Mouse (Mus musculus) olfactory bulb, adult 2 months (tissue): Measurements from ENCODE around the gene Cidec.

Source experiments
- CTCF ChIP-seq: fragments of 200-500 bp; IDR thresholded peaks from 2 replicates; pipeline ENCODE4 v1.5.1; 2012; ENCODE audit warnings: low read depth, mild to moderate bottlenecking, low read length, moderate library complexity; ENCODE audit not compliant: insufficient read depth
- POLR2A ChIP-seq: fragments of 200-500 bp; IDR thresholded peaks from 2 replicates; pipeline ENCODE4 v1.6.1; 2012; ENCODE audit warnings: mild to moderate bottlenecking, low read depth, low read length, moderate library complexity; ENCODE audit not compliant: insufficient read depth

- peak; percentile 78 for TF ChIP-seq POLR2A
- TF ChIP-seq CTCF = no peak
Observed at GRCm38 (mm10) chr6:113419199-113419587, 16.4 kb downstream of the Cidec start, which contains the start of gene Rpusd3.
